Mouse (Mus musculus): ENCODE results near the gene Gm29289. TPM values are rescaled to one million over a fixed set of nuclear protein-coding genes. Genes with fewer than 3 reads are reported as not detected.
"Not testable (repeated sequence)": the region's sequence is repeated elsewhere in the genome, so short reads cannot be mapped to it uniquely, and the experiment has no call there.

Gm29289 gene
- not detected in 2 replicates for polyA plus RNA-seq (2016; fragmentation: Nextera tagmentation; extraction: Ambion mirVana)

DNA sequence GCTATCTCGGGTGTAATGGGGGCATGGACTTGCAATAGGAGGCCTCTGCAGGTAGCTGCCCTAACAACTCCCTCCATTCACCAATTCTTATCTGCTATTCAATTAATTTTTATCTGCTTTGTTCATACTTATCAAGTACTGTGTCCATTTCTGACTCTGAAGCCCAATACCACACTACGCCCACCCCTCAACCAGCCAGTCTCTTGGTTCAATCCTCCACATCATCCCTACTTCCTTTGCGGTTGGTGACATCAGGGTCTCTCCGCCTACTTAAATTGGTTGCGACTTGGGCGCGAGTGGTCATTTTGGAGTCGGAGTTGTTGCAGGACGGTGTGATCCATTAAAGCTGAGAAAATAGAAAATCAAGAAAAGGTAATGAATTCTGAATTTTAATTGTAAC is at the start of gene Gm29289:
Gene Gm29289 (plus strand): TSS at position 301 of the 400 bp plus-strand sequence.
- WGBS = no CpG with 5 or more reads among the region's 9 CpGs
- H3K4me2 ChIP-seq (replicated peaks); H3K27me3 ChIP-seq; H3K4me1 ChIP-seq; H3K36me3 ChIP-seq; H3K9ac ChIP-seq; H3K9me3 ChIP-seq; H3K4me3 ChIP-seq; ATAC-seq (ENCODE audit: insufficient number of reproducible peaks, insufficient read depth, low FRiP score, low TSS enrichment); H3K27ac ChIP-seq: not testable (repeated sequence)

DNA sequence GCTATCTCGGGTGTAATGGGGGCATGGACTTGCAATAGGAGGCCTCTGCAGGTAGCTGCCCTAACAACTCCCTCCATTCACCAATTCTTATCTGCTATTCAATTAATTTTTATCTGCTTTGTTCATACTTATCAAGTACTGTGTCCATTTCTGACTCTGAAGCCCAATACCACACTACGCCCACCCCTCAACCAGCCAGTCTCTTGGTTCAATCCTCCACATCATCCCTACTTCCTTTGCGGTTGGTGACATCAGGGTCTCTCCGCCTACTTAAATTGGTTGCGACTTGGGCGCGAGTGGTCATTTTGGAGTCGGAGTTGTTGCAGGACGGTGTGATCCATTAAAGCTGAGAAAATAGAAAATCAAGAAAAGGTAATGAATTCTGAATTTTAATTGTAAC is 31.7 kb upstream of the Gm29289 start, which contains the start of gene Gm10352:
Gene Gm10352 (plus strand): TSS at position 301 of the 400 bp plus-strand sequence.
- WGBS = no CpG with 5 or more reads among the region's 9 CpGs

More for the DNA sequence above, 31.7 kb upstream of the Gm29289 start, which contains the start of gene Gm10352:
- H3K9me3 ChIP-seq; H3K27me3 ChIP-seq; H3K27ac ChIP-seq; H3K4me2 ChIP-seq (replicated peaks); ATAC-seq (ENCODE audit: insufficient number of reproducible peaks, insufficient read depth, low FRiP score, low TSS enrichment); H3K9ac ChIP-seq; H3K4me3 ChIP-seq; H3K4me1 ChIP-seq; H3K36me3 ChIP-seq: not testable (repeated sequence)

Other genes with a start within 250 kb of the Gm29289 start
- gene H2al2b, start 211.9 kb upstream of the Gm29289 start, polyA plus RNA-seq (2016; fragmentation: Nextera tagmentation; extraction: Ambion mirVana) = not detected in 2 replicates
- not detected in 2 replicates for gene Gm4064, start 136.4 kb upstream of the Gm29289 start, polyA plus RNA-seq (2016; fragmentation: Nextera tagmentation; extraction: Ambion mirVana)
- not detected in 2 replicates for gene Rbmy, start 101.9 kb upstream of the Gm29289 start, polyA plus RNA-seq (2016; fragmentation: Nextera tagmentation; extraction: Ambion mirVana)
- not detected in 2 replicates for gene Gm10256, start 101.9 kb upstream of the Gm29289 start, polyA plus RNA-seq (2016; fragmentation: Nextera tagmentation; extraction: Ambion mirVana)
- gene Gm10352, start 31.6 kb upstream of the Gm29289 start, polyA plus RNA-seq (2016; fragmentation: Nextera tagmentation; extraction: Ambion mirVana) = not detected in 2 replicates